Mouse (Mus musculus): Measurements from ENCODE around the gene Vps54. TPM values are rescaled to one million over a fixed set of nuclear protein-coding genes. Genes with fewer than 3 reads are reported as not detected.
"Not testable (repeated sequence)": the region's sequence is repeated elsewhere in the genome, so short reads cannot be mapped to it uniquely, and the experiment has no call there.

The Vps54 gene
- polyA plus RNA-seq, 1 experiment from 2014 or later: 3.7 TPM

GRCm38 (mm10) chr11:21247203-21247865 lies 8.3 kb downstream of the Vps54 start:
- H3K9me3 ChIP-seq (replicated peaks): no peaks in the 10 kb centered on the region
- no peaks in the 10 kb centered on the region for H3K36me3 ChIP-seq (replicated peaks)
- ATAC-seq (ENCODE audit: insufficient read depth): 0 out of 2 replicates have a peak, but pooled peaks have one; percentile 7
- peaks cover 5% of the 10 kb centered on the region; the same call in 1 of the 2 replicates for H3K4me1 ChIP-seq (replicated peaks)
- WGBS (ENCODE audit: insufficient replicate concordance): 77% methylated on average over 4 of the region's 4 CpGs
- H3K4me2 ChIP-seq: no peak overlapping the region
- H3K9ac ChIP-seq: no peak overlapping the region
- no peak overlapping the region for H3K4me3 ChIP-seq (replicated peaks)
- no peak overlapping the region for H3K27ac ChIP-seq (replicated peaks)
- no peaks in the 10 kb centered on the region for H3K27me3 ChIP-seq

GRCm38 (mm10) chr11:21247940-21248339 lies 8.9 kb downstream of the Vps54 start:
- WGBS (ENCODE audit: insufficient replicate concordance): 88% methylated on average over 1 of the region's 1 CpGs
- H3K4me1 ChIP-seq (replicated peaks): peaks cover 6% of the 10 kb centered on the region; the same call in 1 of the 2 replicates
- H3K27me3 ChIP-seq: no peaks in the 10 kb centered on the region
- no peak overlapping the region for H3K9ac ChIP-seq
- no peak overlapping the region for H3K4me2 ChIP-seq
- no peaks in the 10 kb centered on the region for H3K36me3 ChIP-seq (replicated peaks)
- no peak overlapping the region for H3K4me3 ChIP-seq (replicated peaks)
- H3K9me3 ChIP-seq (replicated peaks): no peaks in the 10 kb centered on the region
- no peak overlapping the region for H3K27ac ChIP-seq (replicated peaks)
- peak; percentile 25; the same call in 1 of the 2 replicates for ATAC-seq (ENCODE audit: insufficient read depth)

GRCm38 (mm10) chr11:21250366-21250765 lies 11.3 kb downstream of the Vps54 start:
- no peaks in the 10 kb centered on the region for H3K36me3 ChIP-seq (replicated peaks)
- no peak overlapping the region for H3K27ac ChIP-seq (replicated peaks)
- 59% methylated on average over 1 of the region's 1 CpGs for WGBS (ENCODE audit: insufficient replicate concordance)
- ATAC-seq (ENCODE audit: insufficient read depth): no peak
- H3K4me1 ChIP-seq (replicated peaks): peaks cover 10% of the 10 kb centered on the region; the same call in 1 of the 2 replicates
- no peaks in the 10 kb centered on the region for H3K9me3 ChIP-seq (replicated peaks)
- no peaks in the 10 kb centered on the region for H3K27me3 ChIP-seq
- H3K4me3 ChIP-seq (replicated peaks): no peak overlapping the region
- no peak overlapping the region for H3K4me2 ChIP-seq
- H3K9ac ChIP-seq: no peak overlapping the region

- not testable (repeated sequence) for H3K36me3 ChIP-seq (replicated peaks); ATAC-seq (ENCODE audit: insufficient read depth); H3K27ac ChIP-seq (replicated peaks); H3K9ac ChIP-seq; H3K4me1 ChIP-seq (replicated peaks); H3K9me3 ChIP-seq (replicated peaks); H3K4me2 ChIP-seq; H3K4me3 ChIP-seq (replicated peaks); H3K27me3 ChIP-seq
- 88% methylated on average over 10 of the region's 10 CpGs for WGBS (ENCODE audit: insufficient replicate concordance)
These were observed 19.5 kb downstream of the Vps54 start for GRCm38 (mm10) chr11:21258611-21259010.

- Histone ChIP-seq H3K4me2 (no peak overlapping the region), H3K27me3 (no peaks in the 10 kb centered on the region), H3K4me3 (replicated peaks) (no peak overlapping the region), H3K4me1 (replicated peaks) (0 out of 2 replicates have a peak, but pooled peaks cover 7% of the 10 kb centered on the region), H3K9ac (no peak overlapping the region), H3K9me3 (replicated peaks) (no peaks in the 10 kb centered on the region), H3K27ac (replicated peaks) (no peak overlapping the region), H3K36me3 (replicated peaks) (peaks cover 24% of the 10 kb centered on the region)
- WGBS (ENCODE audit: insufficient replicate concordance): 20% methylated on average over 3 of the region's 3 CpGs
- no peak for ATAC-seq (ENCODE audit: insufficient read depth)
These were observed 26.3 kb downstream of the Vps54 start for GRCm38 (mm10) chr11:21265423-21265822.

- no peak overlapping the region for H3K27ac ChIP-seq (replicated peaks)
- peaks cover 17% of the 10 kb centered on the region for H3K36me3 ChIP-seq (replicated peaks)
- WGBS (ENCODE audit: insufficient replicate concordance): 75% methylated on average over 2 of the region's 2 CpGs
- no peaks in the 10 kb centered on the region for H3K27me3 ChIP-seq
- no peaks in the 10 kb centered on the region for H3K4me1 ChIP-seq (replicated peaks)
- H3K4me2 ChIP-seq: no peak overlapping the region
- H3K9ac ChIP-seq: no peak overlapping the region
- no peak overlapping the region for H3K4me3 ChIP-seq (replicated peaks)
- no peak for ATAC-seq (ENCODE audit: insufficient read depth)
- H3K9me3 ChIP-seq (replicated peaks): no peaks in the 10 kb centered on the region
These were observed 37.1 kb downstream of the Vps54 start for GRCm38 (mm10) chr11:21276151-21276550.

GRCm38 (mm10) chr11:21286391-21286790 lies 47.3 kb downstream of the Vps54 start:
- Histone ChIP-seq H3K4me1 (replicated peaks) (no peaks in the 10 kb centered on the region), H3K4me2 (no peak overlapping the region), H3K27ac (replicated peaks) (no peak overlapping the region), H3K36me3 (replicated peaks) (0 out of 2 replicates have a peak, but pooled peaks cover 5% of the 10 kb centered on the region), H3K4me3 (replicated peaks) (no peak overlapping the region), H3K27me3 (no peaks in the 10 kb centered on the region), H3K9me3 (replicated peaks) (no peaks in the 10 kb centered on the region), H3K9ac (no peak overlapping the region)
- no peak for ATAC-seq (ENCODE audit: insufficient read depth)
- 38% methylated on average over 3 of the region's 3 CpGs for WGBS (ENCODE audit: insufficient replicate concordance)

GRCm38 (mm10) chr11:21288153-21288552 lies 49.1 kb downstream of the Vps54 start:
- not testable (repeated sequence) for H3K27me3 ChIP-seq; H3K4me2 ChIP-seq; H3K36me3 ChIP-seq (replicated peaks); ATAC-seq (ENCODE audit: insufficient read depth); H3K9me3 ChIP-seq (replicated peaks); H3K4me3 ChIP-seq (replicated peaks); H3K4me1 ChIP-seq (replicated peaks); H3K9ac ChIP-seq; H3K27ac ChIP-seq (replicated peaks)
- 82% methylated on average over 2 of the region's 2 CpGs for WGBS (ENCODE audit: insufficient replicate concordance)

- H3K4me2 ChIP-seq: no peak overlapping the region
- H3K36me3 ChIP-seq (replicated peaks): peaks cover 20% of the 10 kb centered on the region
- no peaks in the 10 kb centered on the region for H3K9me3 ChIP-seq (replicated peaks)
- 73% methylated on average over 5 of the region's 5 CpGs for WGBS (ENCODE audit: insufficient replicate concordance)
- ATAC-seq (ENCODE audit: insufficient read depth): no peak
- no peak overlapping the region for H3K27ac ChIP-seq (replicated peaks)
- H3K27me3 ChIP-seq: no peaks in the 10 kb centered on the region
- no peak overlapping the region for H3K9ac ChIP-seq
- H3K4me3 ChIP-seq (replicated peaks): no peak overlapping the region
- H3K4me1 ChIP-seq (replicated peaks): 0 out of 2 replicates have a peak, but pooled peaks cover 4% of the 10 kb centered on the region
These were observed 56.4 kb downstream of the Vps54 start for GRCm38 (mm10) chr11:21295486-21295885.

GRCm38 (mm10) chr11:21303619-21304018 lies 64.5 kb downstream of the Vps54 start:
- Histone ChIP-seq H3K36me3 (replicated peaks) (peaks cover 56% of the 10 kb centered on the region), H3K4me1 (replicated peaks) (no peaks in the 10 kb centered on the region), H3K27me3 (no peaks in the 10 kb centered on the region), H3K4me3 (replicated peaks) (no peak overlapping the region), H3K4me2 (no peak overlapping the region), H3K27ac (replicated peaks) (no peak overlapping the region), H3K9ac (no peak overlapping the region), H3K9me3 (replicated peaks) (no peaks in the 10 kb centered on the region)
- no peak for ATAC-seq (ENCODE audit: insufficient read depth)
- WGBS (ENCODE audit: insufficient replicate concordance): 67% methylated on average over 3 of the region's 3 CpGs

- Histone ChIP-seq H3K9me3 (replicated peaks) (no peaks in the 10 kb centered on the region), H3K4me2 (no peak overlapping the region), H3K9ac (no peak overlapping the region), H3K27me3 (no peaks in the 10 kb centered on the region), H3K4me3 (replicated peaks) (no peak overlapping the region), H3K27ac (replicated peaks) (no peak overlapping the region), H3K4me1 (replicated peaks) (no peaks in the 10 kb centered on the region), H3K36me3 (replicated peaks) (peaks cover 53% of the 10 kb centered on the region)
- WGBS (ENCODE audit: insufficient replicate concordance): 68% methylated on average over 5 of the region's 5 CpGs
- ATAC-seq (ENCODE audit: insufficient read depth): no peak
These were observed 68.1 kb downstream of the Vps54 start for GRCm38 (mm10) chr11:21307078-21307668.
